Mouse (Mus musculus): ENCODE measurements at regions not wholly inside any gene's neighbourhood (a gene's known extent, or its start where the extent isn't known, plus 50 kb on each side); places are given as distances from the start of the nearest gene placed in this dataset.

DNA sequence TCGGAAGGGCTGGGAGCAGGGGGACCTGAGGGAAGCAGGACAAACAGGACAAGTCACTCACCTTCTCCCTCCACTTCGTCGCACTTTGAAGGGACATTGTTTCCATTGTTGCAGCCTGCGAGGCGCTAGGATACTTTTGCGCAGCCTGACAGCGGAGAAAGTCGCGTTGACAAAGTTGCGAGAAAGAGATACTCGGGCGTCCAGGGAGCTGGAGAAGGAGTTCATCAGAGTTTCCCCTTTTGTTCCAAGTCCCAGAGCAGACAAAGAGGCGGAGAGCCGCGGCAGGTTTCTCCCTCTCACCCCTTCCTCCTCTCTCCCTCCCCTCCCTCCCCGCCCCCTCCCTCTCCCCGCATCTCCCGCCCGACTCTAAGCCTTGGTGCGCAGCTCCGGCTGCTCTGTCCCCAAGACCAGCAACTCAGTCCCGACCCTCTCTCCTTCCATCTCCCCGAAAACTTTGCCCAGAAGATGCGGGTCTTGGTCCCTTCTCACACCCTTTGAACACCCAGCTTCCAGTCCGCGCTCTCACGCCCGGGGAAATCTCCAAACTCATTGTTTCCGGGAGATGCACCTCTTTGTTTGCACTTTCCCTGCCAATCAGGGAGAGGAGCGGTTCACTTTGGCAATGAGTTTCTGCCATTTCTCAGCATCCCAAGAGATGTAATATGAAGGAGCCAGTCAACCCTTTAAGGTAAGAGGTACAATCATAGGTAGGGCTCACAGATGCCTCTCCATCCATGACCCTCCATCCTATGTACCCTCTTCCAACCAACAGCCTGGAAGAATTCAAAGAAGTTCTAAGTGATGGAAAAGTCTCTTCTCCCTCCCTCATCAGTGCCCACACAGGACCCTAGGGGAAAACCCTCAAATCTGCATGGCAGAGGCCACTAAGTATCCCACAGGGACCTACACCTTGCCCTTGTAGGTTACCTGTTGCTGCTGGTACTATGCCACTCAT is 68.2 kb downstream of the Sox4 start:
- no peak for TF ChIP-seq CTCF (IDR thresholded peaks at IDR 0.05; ENCODE audit: low read depth)
- TF ChIP-seq EP300 (optimal IDR thresholded peaks at IDR 0.05): no peak
